Mouse (Mus musculus) cortical plate, adult 2 months (tissue): ENCODE data around the gene D17H6S53E.

ENCODE experiments used
- CTCF ChIP-seq: fragments of 200-500 bp; IDR thresholded peaks from 2 replicates; pipeline ENCODE4 v1.5.1; 2011; ENCODE audit warnings: mild to moderate bottlenecking, control low read depth, low read length; ENCODE audit not compliant: insufficient read depth; ENCODE audit errors: extremely low read depth
- POLR2A ChIP-seq: fragments of 200-500 bp; IDR thresholded peaks from 2 replicates; pipeline ENCODE4 v1.6.1; 2011; ENCODE audit warnings: mild to moderate bottlenecking, low read length, control low read depth; ENCODE audit not compliant: insufficient read depth; ENCODE audit errors: extremely low read depth

DNA sequence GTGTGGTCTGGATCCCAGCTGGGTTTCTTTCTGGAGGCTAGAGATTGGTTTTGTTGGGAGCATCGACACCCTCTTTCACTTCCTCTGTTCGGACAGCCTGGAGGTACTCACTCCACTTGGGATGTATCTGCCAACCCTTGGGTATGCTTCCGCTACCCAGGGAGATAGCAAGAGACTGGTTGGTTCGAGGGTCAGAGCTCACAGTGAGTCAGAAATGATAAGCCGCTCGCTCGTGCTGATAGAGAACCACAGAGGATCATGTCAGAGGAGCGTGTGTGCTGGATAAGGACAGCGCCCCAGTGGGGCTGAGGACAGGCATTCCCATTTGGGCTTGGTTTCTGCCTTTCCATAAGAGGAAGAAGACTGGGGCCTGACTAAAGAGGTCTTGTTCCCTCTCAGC lies 46.4 kb upstream of the D17H6S53E start:
- TF ChIP-seq CTCF (no peak), POLR2A (no peak)
